In the genomic region with DNA sequence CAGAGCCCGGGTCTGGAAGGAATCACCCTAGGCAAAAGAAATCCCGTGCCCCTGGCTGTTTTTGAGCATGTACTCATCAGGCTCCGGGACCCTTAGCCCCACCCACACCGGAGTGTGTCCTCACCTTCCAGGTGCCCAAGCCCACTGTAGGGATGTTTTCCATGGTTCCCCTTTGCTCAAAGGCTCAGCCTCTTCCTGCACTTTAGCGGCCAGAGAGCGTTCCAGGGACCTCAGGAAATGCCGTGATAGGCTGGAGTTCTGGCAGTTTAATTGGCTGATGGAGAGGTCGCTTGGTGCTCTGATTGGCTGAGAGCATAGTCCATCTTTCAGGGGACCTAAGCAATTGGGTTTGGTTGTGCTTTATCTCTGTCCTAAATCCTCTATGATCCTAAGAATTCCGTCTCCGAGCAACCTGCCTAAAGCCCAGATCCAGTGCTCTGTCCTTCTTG, we compare ENCODE assay signal across 8 mouse cellular contexts. TPM values are rescaled to one million over a fixed set of nuclear protein-coding genes. Genes with fewer than 3 reads are reported as not detected.
DNase-seq lines count a peak whose midpoint lies in the region; ATAC-seq and TF ChIP-seq lines count a peak whose summit lies in the region.

A gene (minus strand): TSS at position 214 of the 449 bp plus-strand sequence.

- TF ChIP-seq CTCF in ES-Bruce4 (IDR thresholded peaks at IDR 0.05; ENCODE audit: low read depth, low read length): no peak
- no peak for TF ChIP-seq CTCF in liver, postnatal 0 days (IDR thresholded peaks at IDR 0.05; ENCODE audit: low read depth)

- no peaks in the 10 kb centered on the region for H3K27me3 ChIP-seq in ES-Bruce4 (ENCODE audit: control insufficient read depth, insufficient read depth, low read length, poor library complexity, severe bottlenecking)
- H3K27me3 ChIP-seq in forebrain, embryonic 13.5 days: 0 out of 2 replicates have a peak, but pooled peaks cover 3% of the 10 kb centered on the region
- no peaks in the 10 kb centered on the region for H3K27me3 ChIP-seq in liver, postnatal 0 days (ENCODE audit: insufficient read depth, low read length)
- H3K27me3 ChIP-seq in neural tube, embryonic 14.5 days (ENCODE audit: control insufficient read depth, insufficient read depth, low read length): no peaks in the 10 kb centered on the region

- H3K9ac ChIP-seq in ES-Bruce4 (ENCODE audit: low read depth, poor library complexity, severe bottlenecking): peak within 1 kb of the TSS; percentile 72
- H3K9ac ChIP-seq in forebrain, embryonic 13.5 days: peak within 1 kb of the TSS; percentile 74
- H3K9ac ChIP-seq in liver, postnatal 0 days (replicated peaks): peak within 1 kb of the TSS; percentile 68
- peak within 1 kb of the TSS; percentile 66 for H3K9ac ChIP-seq in neural tube, embryonic 14.5 days (replicated peaks; ENCODE audit: low read depth, low read length)

- H3K4me2 ChIP-seq in forebrain, embryonic 13.5 days: peak within 1 kb of the TSS; percentile 66
- H3K4me2 ChIP-seq in liver, postnatal 0 days (ENCODE audit: low read depth, low read length): peak within 1 kb of the TSS; percentile 69
- H3K4me2 ChIP-seq in neural tube, embryonic 14.5 days (ENCODE audit: low read depth, low read length): peak within 1 kb of the TSS; percentile 57

- H3K9me3 ChIP-seq in ES-Bruce4 (replicated peaks; ENCODE audit: control insufficient read depth, insufficient read depth, low read length, poor library complexity, severe bottlenecking): no peaks in the 10 kb centered on the region
- H3K9me3 ChIP-seq in forebrain, embryonic 13.5 days (replicated peaks): no peaks in the 10 kb centered on the region
- no peaks in the 10 kb centered on the region for H3K9me3 ChIP-seq in liver, postnatal 0 days (ENCODE audit: low read length)
- no peaks in the 10 kb centered on the region for H3K9me3 ChIP-seq in neural tube, embryonic 14.5 days (ENCODE audit: control insufficient read depth, low read length)

- peak within 1 kb of the TSS; percentile 94 for H3K4me3 ChIP-seq in ES-Bruce4 (ENCODE audit: low read depth, low read length)
- peak within 1 kb of the TSS; percentile 65 for H3K4me3 ChIP-seq in forebrain, embryonic 13.5 days
- peak within 1 kb of the TSS; percentile 61 for H3K4me3 ChIP-seq in liver, postnatal 0 days (ENCODE audit: low read depth, low read length)
- H3K4me3 ChIP-seq in neural tube, embryonic 14.5 days (ENCODE audit: low read depth, low read length): peak within 1 kb of the TSS; percentile 58

- 1% methylated on average over 10 of the region's 10 CpGs for WGBS in forebrain, embryonic 13.5 days
- 5% methylated on average over 10 of the region's 10 CpGs for WGBS in large intestine, adult 2 months
- WGBS in liver, postnatal 0 days (ENCODE audit: insufficient replicate concordance): 7% methylated on average over 10 of the region's 10 CpGs
- WGBS in neural tube, embryonic 14.5 days: 7% methylated on average over 10 of the region's 10 CpGs

- no peaks in the 10 kb centered on the region for H3K36me3 ChIP-seq in ES-Bruce4 (ENCODE audit: control insufficient read depth, insufficient read depth, low read length, poor library complexity, severe bottlenecking)
- H3K36me3 ChIP-seq in forebrain, embryonic 13.5 days (ENCODE audit: poor library complexity, severe bottlenecking): no peaks in the 10 kb centered on the region
- H3K36me3 ChIP-seq in liver, postnatal 0 days (replicated peaks; ENCODE audit: insufficient read depth, low read length): no peaks in the 10 kb centered on the region
- no peaks in the 10 kb centered on the region for H3K36me3 ChIP-seq in neural tube, embryonic 14.5 days (ENCODE audit: control insufficient read depth, insufficient read depth, low read length)

- H3K27ac ChIP-seq in ES-Bruce4 (ENCODE audit: insufficient read depth, low read length): peak within 1 kb of the TSS; percentile 28; the same call in 1 of the 2 replicates
- peak within 1 kb of the TSS; percentile 59; the same call in 1 of the 2 replicates for H3K27ac ChIP-seq in forebrain, embryonic 13.5 days
- H3K27ac ChIP-seq in liver, postnatal 0 days (ENCODE audit: low read depth): peak within 1 kb of the TSS; percentile 82
- H3K27ac ChIP-seq in neural tube, embryonic 14.5 days (ENCODE audit: low read depth, low read length): peak within 1 kb of the TSS; percentile 65

- TF ChIP-seq POLR2A in ES-Bruce4 (IDR thresholded peaks at IDR 0.05; ENCODE audit: insufficient read depth, low read length): peak; percentile 48

- H3K4me1 ChIP-seq in ES-Bruce4 (ENCODE audit: control insufficient read depth, insufficient read depth, low read length): no peaks in the 10 kb centered on the region
- H3K4me1 ChIP-seq in forebrain, embryonic 13.5 days: no peaks in the 10 kb centered on the region
- H3K4me1 ChIP-seq in liver, postnatal 0 days (ENCODE audit: insufficient read depth): no peaks in the 10 kb centered on the region
- H3K4me1 ChIP-seq in neural tube, embryonic 14.5 days (ENCODE audit: control insufficient read depth, insufficient read depth, low read length): no peaks in the 10 kb centered on the region

- no peak for TF ChIP-seq EP300 in ES-Bruce4 (IDR thresholded peaks at IDR 0.05; ENCODE audit: insufficient read depth, low read depth, low read length)
- TF ChIP-seq EP300 in liver, postnatal 0 days (IDR thresholded peaks at IDR 0.05; ENCODE audit: low read depth): 0 out of 2 replicates have a peak, but pooled peaks have one; percentile 37

- ATAC-seq in cerebellum, adult (ENCODE audit: insufficient number of reproducible peaks, low FRiP score, low TSS enrichment): peak; percentile 100
- ATAC-seq in forebrain, embryonic 13.5 days: peak; percentile 100
- peak; percentile 100 for ATAC-seq in liver, postnatal 0 days
- ATAC-seq in neural tube, embryonic 14.5 days (ENCODE audit: low read depth): peak; percentile 100

- intact Hi-C loops in heart, postnatal 10 days (cut with DNase I): loop anchor here (5.0 kb wide), 1 partner anchor 477 kb away; no protein-coding TSS in a partner anchor

- peak; percentile 93 to 94 for DNase-seq in heart, postnatal 10 days
- peak; percentile 97 for DNase-seq in large intestine, adult 2 months (ENCODE audit: low read depth, low spot score)
- peak; percentile 75 for DNase-seq in liver, postnatal 0 days
- peak; percentile 81 for DNase-seq in testis, postnatal 10 days (ENCODE audit: low spot score)

RNA-seq across cellular contexts. Expression of the gene that starts here (rescaled TPM):
- 25.4 and 26.7 TPM in 2 replicates for polyA plus RNA-seq in ES-Bruce4 (2011; ENCODE audit: insufficient read depth, insufficient read length, low read depth, missing spikeins)
- 44.7 and 58.0 TPM in 2 replicates for polyA plus RNA-seq in forebrain, embryonic 13.5 days (2015; fragmentation: Nextera tagmentation; extraction: Ambion mirVana)
- 10 to 100 TPM; 17.7 to 20.3 TPM for total RNA-seq in heart, postnatal 10 days (2021)
- 2.1 and 3.5 TPM in 2 replicates for polyA plus RNA-seq in large intestine, adult 2 months (2012; rRNA removed)
- polyA plus RNA-seq in liver, postnatal 0 days (2015; fragmentation: Nextera tagmentation; extraction: Ambion mirVana): 21.3 and 24.7 TPM in 2 replicates
- polyA plus RNA-seq in neural tube, embryonic 14.5 days (2014; fragmentation: Nextera tagmentation; extraction: Ambion mirVana): 34.8 and 40.1 TPM in 2 replicates

Comparison
In these comparisons a context has a peak if more than half of its experiments do, and no peak if none do; other contexts are left out.
1. Peak in every context shown above with its lines: DNase-seq, ATAC-seq, H3K4me3 ChIP-seq and H3K27ac ChIP-seq.
2. H3K27ac ChIP-seq: peak in every context shown above with its lines; median percentile 82 in liver, postnatal 0 days; 65 in neural tube, embryonic 14.5 days; 59 in forebrain, embryonic 13.5 days; 28 in ES-Bruce4.